Mouse (Mus musculus) small intestine, adult 2 months (tissue): ENCODE data around the gene Smyd2. TPM values are rescaled to one million over a fixed set of nuclear protein-coding genes. Genes with fewer than 3 reads are reported as not detected.

ENCODE experiments used
- H3K27ac ChIP-seq: fragments of 200-500 bp; 2 replicates; pipeline ENCODE4 v1.5.1; 2012; ENCODE audit warnings: low read depth, low read length, control low read depth, inconsistent platforms; ENCODE audit not compliant: insufficient read depth
- H3K27me3 ChIP-seq: fragments of 200-500 bp; 2 replicates; pipeline ENCODE4 v1.6.1; 2012; ENCODE audit warnings: mild to moderate bottlenecking, moderate library complexity, low read length, inconsistent platforms; ENCODE audit not compliant: control insufficient read depth, insufficient read depth
- H3K36me3 ChIP-seq: fragments of 200-500 bp; 2 replicates; pipeline ENCODE4 v1.6.1; 2012; ENCODE audit warnings: mild to moderate bottlenecking, low read length, control low read depth, inconsistent platforms; ENCODE audit not compliant: control insufficient read depth, insufficient read depth
- H3K4me1 ChIP-seq: fragments of 200-500 bp; 2 replicates; pipeline ENCODE4 v1.6.1; 2012; ENCODE audit warnings: low read length, inconsistent platforms, mixed read lengths; ENCODE audit not compliant: control insufficient read depth, insufficient read depth, insufficient read length
- H3K4me3 ChIP-seq: fragments of 200-500 bp; 2 replicates; pipeline ENCODE4 v1.5.1; 2012; ENCODE audit warnings: low read depth, mild to moderate bottlenecking, control low read depth, inconsistent platforms, low read length, moderate library complexity
- CTCF ChIP-seq: fragments of 200-500 bp; IDR thresholded peaks from 2 replicates; pipeline ENCODE4 v1.5.1; 2012; ENCODE audit warnings: low read depth, mild to moderate bottlenecking, control low read depth, inconsistent platforms, low read length, moderate library complexity, mixed read lengths; ENCODE audit not compliant: insufficient replicate concordance, insufficient read length; ENCODE audit errors: extremely low read depth
- POLR2A ChIP-seq: fragments of 200-500 bp; IDR thresholded peaks from 2 replicates; pipeline ENCODE4 v1.6.1; 2012; ENCODE audit warnings: low read depth, mild to moderate bottlenecking, control low read depth, inconsistent platforms, low read length, moderate library complexity
- WGBS: fragments of 180-500 bp; shearing (Covaris S2); methylation state at CpG from one replicate; pipeline ENCODE4 v1.1.7; 2018; 5-methylcytosine and 5-hydroxymethylcytosine counted together
- polyA plus RNA-seq: library from polyadenylated mRNA; depleted of rRNA; stranded (reverse); fragments of >200 nt; gene quantifications from 2 replicates; pipeline ENCODE4 v1.2.3, GENCODE M21; 2012

Gene Smyd2
- polyA plus RNA-seq, 1 experiment: 27.0 TPM

GRCm38 (mm10) chr1:189883531-189884170 lies 38.5 kb downstream of the Smyd2 start:
- no peak overlapping the region for H3K4me3 ChIP-seq
- no peaks in the 10 kb centered on the region for H3K27me3 ChIP-seq
- H3K36me3 ChIP-seq: no peaks in the 10 kb centered on the region; the same call in 1 of the 2 replicates
- WGBS: 70% methylated on average over 18 of the region's 18 CpGs
- TF ChIP-seq POLR2A (no peak), CTCF (peak; percentile 32; the same call in 1 of the 2 replicates)
- H3K27ac ChIP-seq: no peak overlapping the region
- no peaks in the 10 kb centered on the region; the same call in 1 of the 2 replicates for H3K4me1 ChIP-seq

GRCm38 (mm10) chr1:189882886-189883285 lies 39.3 kb downstream of the Smyd2 start:
- WGBS: 59% methylated on average over 7 of the region's 7 CpGs

GRCm38 (mm10) chr1:189880745-189881144 lies 41.4 kb downstream of the Smyd2 start:
- Histone ChIP-seq H3K27me3 (no peaks in the 10 kb centered on the region), H3K36me3 (no peaks in the 10 kb centered on the region; the same call in 1 of the 2 replicates), H3K27ac (no peak overlapping the region), H3K4me1 (no peaks in the 10 kb centered on the region; the same call in 1 of the 2 replicates), H3K4me3 (no peak overlapping the region)
- no peak for TF ChIP-seq POLR2A
- TF ChIP-seq CTCF: no peak
- WGBS: 90% methylated on average over 14 of the region's 14 CpGs

More at GRCm38 (mm10) chr1:189882886-189883285, 39.3 kb downstream of the Smyd2 start:
- no peaks in the 10 kb centered on the region; the same call in 1 of the 2 replicates for H3K36me3 ChIP-seq
- H3K4me3 ChIP-seq: no peak overlapping the region
- no peak for TF ChIP-seq POLR2A
- peak; percentile 71; the same call in 1 of the 2 replicates for TF ChIP-seq CTCF
- no peaks in the 10 kb centered on the region; the same call in 1 of the 2 replicates for H3K4me1 ChIP-seq
- H3K27ac ChIP-seq: no peak overlapping the region
- no peaks in the 10 kb centered on the region for H3K27me3 ChIP-seq

DNA sequence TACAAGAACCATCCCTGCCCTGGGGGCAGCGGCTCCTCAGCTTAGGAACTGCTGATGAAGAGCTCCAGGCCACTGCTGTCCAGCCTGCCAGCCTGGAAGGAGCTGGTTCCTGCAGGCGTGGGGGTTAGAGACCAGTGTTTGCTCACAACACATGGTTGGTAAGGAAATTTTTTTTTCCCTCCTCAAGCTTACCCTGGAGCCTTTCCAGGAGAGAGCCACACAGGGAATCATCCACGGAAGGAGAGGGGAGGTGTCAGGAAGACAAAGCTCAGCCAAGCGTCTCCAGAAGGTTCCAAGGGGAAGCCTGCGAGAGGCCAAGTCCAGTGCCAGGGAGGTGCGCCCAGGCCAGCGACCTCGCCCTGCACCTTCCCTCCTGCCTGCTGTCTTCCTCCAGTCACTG lies 42.2 kb downstream of the Smyd2 start:
- 59% methylated on average over 8 of the region's 8 CpGs for WGBS
- no peak for TF ChIP-seq POLR2A
- no peak for TF ChIP-seq CTCF
- peaks cover 2% of the 10 kb centered on the region for H3K4me1 ChIP-seq
- no peaks in the 10 kb centered on the region for H3K27me3 ChIP-seq
- H3K4me3 ChIP-seq: no peak overlapping the region
- no peaks in the 10 kb centered on the region; the same call in 1 of the 2 replicates for H3K36me3 ChIP-seq
- H3K27ac ChIP-seq: peak overlapping the region; percentile 21; the same call in 1 of the 2 replicates

- Histone ChIP-seq H3K36me3 (no peaks in the 10 kb centered on the region; the same call in 1 of the 2 replicates), H3K27ac (peak overlapping the region; percentile 21; the same call in 1 of the 2 replicates), H3K4me3 (no peak overlapping the region), H3K27me3 (no peaks in the 10 kb centered on the region), H3K4me1 (peaks cover 6% of the 10 kb centered on the region)
- WGBS: 64% methylated on average over 2 of the region's 2 CpGs
- TF ChIP-seq CTCF (no peak), POLR2A (no peak)
These were observed 43.0 kb downstream of the Smyd2 start for GRCm38 (mm10) chr1:189879212-189879611.

DNA sequence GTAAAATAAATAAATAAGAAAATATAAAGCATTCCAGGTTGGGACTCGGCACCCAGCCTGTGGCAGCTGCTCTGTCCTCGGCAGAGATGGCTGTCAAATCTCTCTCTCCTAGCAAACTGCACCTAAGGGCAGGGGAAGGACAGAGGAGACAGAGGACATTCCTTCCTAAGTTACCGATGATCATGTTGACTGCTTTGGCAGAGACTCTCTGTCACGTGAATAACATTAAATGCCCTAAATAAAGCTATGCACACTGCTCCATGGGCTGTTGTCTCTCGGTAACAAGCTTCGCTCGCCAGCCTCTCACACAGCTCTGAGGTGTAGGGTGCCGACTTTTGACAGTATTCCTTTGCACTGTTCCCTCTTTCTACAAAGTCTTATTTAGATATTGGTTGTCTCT lies 46.0 kb downstream of the Smyd2 start:
- TF ChIP-seq POLR2A (no peak), CTCF (no peak)
- WGBS: 41% methylated on average over 8 of the region's 8 CpGs

GRCm38 (mm10) chr1:189875439-189875861 lies 46.7 kb downstream of the Smyd2 start:
- WGBS: 22% methylated on average over 6 of the region's 6 CpGs
- Histone ChIP-seq H3K27me3 (no peaks in the 10 kb centered on the region), H3K4me1 (peaks cover 6% of the 10 kb centered on the region), H3K4me3 (no peak overlapping the region), H3K36me3 (no peaks in the 10 kb centered on the region), H3K27ac (no peak overlapping the region)
- TF ChIP-seq POLR2A (no peak), CTCF (no peak)

More for the DNA sequence above, 46.0 kb downstream of the Smyd2 start:
- Histone ChIP-seq H3K4me1 (peaks cover 6% of the 10 kb centered on the region), H3K36me3 (no peaks in the 10 kb centered on the region), H3K4me3 (no peak overlapping the region), H3K27ac (no peak overlapping the region), H3K27me3 (no peaks in the 10 kb centered on the region)
